ENCODE assay signal across 8 mouse cellular contexts in genomic region chr2:48813371-48814222, GRCm38 (mm10). TPM values are rescaled to one million over a fixed set of nuclear protein-coding genes. Genes with fewer than 3 reads are reported as not detected.
DNase-seq lines count a peak whose midpoint lies in the region; ATAC-seq and TF ChIP-seq lines count a peak whose summit lies in the region.

Acvr2a (plus strand) TSS chr2:48814109.

- ATAC-seq in embryonic facial prominence, embryonic 15.5 days (ENCODE audit: insufficient number of reproducible peaks, low FRiP score, low TSS enrichment, low read depth) = peak; percentile 89
- peak; percentile 93 for ATAC-seq in kidney, embryonic 15.5 days (replicated peaks; ENCODE audit: low FRiP score)
- ATAC-seq in limb, embryonic 15.5 days (ENCODE audit: insufficient number of reproducible peaks, low FRiP score, low TSS enrichment, low read depth) = peak; percentile 87
- peak; percentile 94 for ATAC-seq in midbrain, postnatal 0 days (ENCODE audit: low FRiP score)

- under 1% methylated on average over 87 of the region's 105 CpGs for WGBS in bone marrow, adult 2 months
- under 1% methylated on average over 100 of the region's 105 CpGs for WGBS in embryonic facial prominence, embryonic 15.5 days
- under 1% methylated on average over 99 of the region's 105 CpGs for WGBS in heart, embryonic 10.5 days
- WGBS in kidney, embryonic 15.5 days = under 1% methylated on average over 104 of the region's 105 CpGs
- under 1% methylated on average over 79 of the region's 105 CpGs for WGBS in limb, embryonic 15.5 days
- WGBS in midbrain, postnatal 0 days = under 1% methylated on average over 64 of the region's 105 CpGs

- no peaks in the 10 kb centered on the region for H3K36me3 ChIP-seq in embryonic facial prominence, embryonic 15.5 days
- H3K36me3 ChIP-seq in heart, embryonic 10.5 days = no peaks in the 10 kb centered on the region
- H3K36me3 ChIP-seq in kidney, embryonic 15.5 days = no peaks in the 10 kb centered on the region
- H3K36me3 ChIP-seq in limb, embryonic 15.5 days = no peaks in the 10 kb centered on the region
- H3K36me3 ChIP-seq in midbrain, postnatal 0 days (ENCODE audit: insufficient read depth, low read length) = no peaks in the 10 kb centered on the region

- peak within 1 kb of the TSS; percentile 86 for H3K4me3 ChIP-seq in bone marrow, adult 2 months (replicated peaks; ENCODE audit: control insufficient read depth, low read depth, low read length)
- peak within 1 kb of the TSS; percentile 76 for H3K4me3 ChIP-seq in embryonic facial prominence, embryonic 15.5 days (replicated peaks)
- peak within 1 kb of the TSS; percentile 86 for H3K4me3 ChIP-seq in heart, embryonic 10.5 days
- H3K4me3 ChIP-seq in kidney, embryonic 15.5 days (replicated peaks) = peak within 1 kb of the TSS; percentile 90
- H3K4me3 ChIP-seq in limb, embryonic 15.5 days = peak within 1 kb of the TSS; percentile 90
- H3K4me3 ChIP-seq in midbrain, postnatal 0 days (ENCODE audit: low read depth, low read length) = peak within 1 kb of the TSS; percentile 88

- TF ChIP-seq CTCF in bone marrow, adult 2 months (IDR thresholded peaks at IDR 0.05; ENCODE audit: control insufficient read depth, insufficient read depth, low read length) = no peak
- TF ChIP-seq CTCF in midbrain, postnatal 0 days (IDR thresholded peaks at IDR 0.05) = peak; percentile 14

- H3K4me1 ChIP-seq in bone marrow, adult 2 months (ENCODE audit: control insufficient read depth, insufficient read depth, low read length) = no peaks in the 10 kb centered on the region; the same call in 1 of the 2 replicates
- H3K4me1 ChIP-seq in embryonic facial prominence, embryonic 15.5 days = peaks cover 13% of the 10 kb centered on the region; the same call in 1 of the 2 replicates
- H3K4me1 ChIP-seq in heart, embryonic 10.5 days = peaks cover 8% of the 10 kb centered on the region; the same call in 1 of the 2 replicates
- H3K4me1 ChIP-seq in kidney, embryonic 15.5 days = peaks cover 14% of the 10 kb centered on the region
- H3K4me1 ChIP-seq in limb, embryonic 15.5 days = no peaks in the 10 kb centered on the region; the same call in 1 of the 2 replicates
- H3K4me1 ChIP-seq in midbrain, postnatal 0 days (ENCODE audit: insufficient read depth, low read length) = peaks cover 6% of the 10 kb centered on the region; the same call in 1 of the 2 replicates

- H3K4me2 ChIP-seq in embryonic facial prominence, embryonic 15.5 days (replicated peaks) = peak within 1 kb of the TSS; percentile 70
- peak within 1 kb of the TSS; percentile 78 for H3K4me2 ChIP-seq in kidney, embryonic 15.5 days
- H3K4me2 ChIP-seq in limb, embryonic 15.5 days = peak within 1 kb of the TSS; percentile 59
- H3K4me2 ChIP-seq in midbrain, postnatal 0 days (ENCODE audit: low read depth, low read length, poor library complexity, severe bottlenecking) = peak within 1 kb of the TSS; percentile 76

- H3K27ac ChIP-seq in bone marrow, adult 2 months (ENCODE audit: control insufficient read depth, insufficient read depth, low read depth, low read length, poor library complexity) = peak within 1 kb of the TSS; percentile 77; the same call in 1 of the 2 replicates
- H3K27ac ChIP-seq in embryonic facial prominence, embryonic 15.5 days (replicated peaks) = peak within 1 kb of the TSS; percentile 95
- peak within 1 kb of the TSS; percentile 96 for H3K27ac ChIP-seq in heart, embryonic 10.5 days
- peak within 1 kb of the TSS; percentile 97 for H3K27ac ChIP-seq in kidney, embryonic 15.5 days
- peak within 1 kb of the TSS; percentile 98 for H3K27ac ChIP-seq in limb, embryonic 15.5 days
- peak within 1 kb of the TSS; percentile 98 for H3K27ac ChIP-seq in midbrain, postnatal 0 days (ENCODE audit: low read depth, low read length)

- H3K9ac ChIP-seq in embryonic facial prominence, embryonic 15.5 days = peak within 1 kb of the TSS; percentile 87
- peak within 1 kb of the TSS; percentile 88 for H3K9ac ChIP-seq in kidney, embryonic 15.5 days
- H3K9ac ChIP-seq in limb, embryonic 15.5 days = peak within 1 kb of the TSS; percentile 92
- peak within 1 kb of the TSS; percentile 83 for H3K9ac ChIP-seq in midbrain, postnatal 0 days (replicated peaks; ENCODE audit: low read length, poor library complexity, severe bottlenecking)

- H3K27me3 ChIP-seq in embryonic facial prominence, embryonic 15.5 days = no peaks in the 10 kb centered on the region
- H3K27me3 ChIP-seq in heart, embryonic 10.5 days (ENCODE audit: insufficient read depth, poor library complexity, severe bottlenecking) = no peaks in the 10 kb centered on the region
- H3K27me3 ChIP-seq in kidney, embryonic 15.5 days = no peaks in the 10 kb centered on the region
- H3K27me3 ChIP-seq in limb, embryonic 15.5 days = no peaks in the 10 kb centered on the region
- no peaks in the 10 kb centered on the region for H3K27me3 ChIP-seq in midbrain, postnatal 0 days (ENCODE audit: insufficient read depth, low read length)

- TF ChIP-seq POLR2A in bone marrow, adult 2 months (IDR thresholded peaks at IDR 0.05; ENCODE audit: borderline replicate concordance, control insufficient read depth, low read depth, low read length) = peak; percentile 6; the same call in 1 of the 2 replicates

- peak; percentile 83 for DNase-seq in A20 (ENCODE audit: low read depth, low spot score)
- DNase-seq in heart, embryonic 10.5 days (ENCODE audit: low spot score) = peak; percentile 91
- DNase-seq in midbrain, postnatal 0 days (ENCODE audit: low spot score) = peak; percentile 95
- DNase-seq in spleen, postnatal 10 days (ENCODE audit: low spot score in 2 of 2) = peak; percentile 63 to 82

- no peaks in the 10 kb centered on the region for H3K9me3 ChIP-seq in embryonic facial prominence, embryonic 15.5 days (replicated peaks)
- H3K9me3 ChIP-seq in heart, embryonic 10.5 days = no peaks in the 10 kb centered on the region
- H3K9me3 ChIP-seq in kidney, embryonic 15.5 days (replicated peaks) = no peaks in the 10 kb centered on the region
- no peaks in the 10 kb centered on the region for H3K9me3 ChIP-seq in limb, embryonic 15.5 days
- H3K9me3 ChIP-seq in midbrain, postnatal 0 days (ENCODE audit: low read length) = no peaks in the 10 kb centered on the region

RNA-seq across cellular contexts. Expression of gene Acvr2a, which starts in this region (rescaled TPM):
- polyA plus RNA-seq in bone marrow, adult 2 months (2011; ENCODE audit: insufficient read depth, insufficient read length, low replicate concordance, missing spikeins) = 0.50 and 2.0 TPM in 2 replicates
- 17.3 and 18.1 TPM in 2 replicates for polyA plus RNA-seq in embryonic facial prominence, embryonic 15.5 days (2015; fragmentation: Nextera tagmentation; extraction: Ambion mirVana)
- polyA plus RNA-seq in heart, embryonic 10.5 days (2016; fragmentation: Nextera tagmentation; extraction: Ambion mirVana) = 13.3 and 14.8 TPM in 2 replicates
- polyA plus RNA-seq in kidney, embryonic 15.5 days (2015; fragmentation: Nextera tagmentation; extraction: Ambion mirVana) = 13.3 and 14.0 TPM in 2 replicates
- polyA plus RNA-seq in limb, embryonic 15.5 days (2015; fragmentation: Nextera tagmentation; extraction: Ambion mirVana) = 19.0 and 19.5 TPM in 2 replicates
- total RNA-seq in midbrain, postnatal 0 days (2014; rRNA removed) = 69.8 and 92.2 TPM in 2 replicates
- 28.9 and 30.3 TPM in 2 replicates for polyA plus RNA-seq in midbrain, postnatal 0 days (2015; fragmentation: Nextera tagmentation; extraction: Ambion mirVana)

Comparison
In these comparisons a context has a peak if more than half of its experiments do, and no peak if none do; other contexts are left out.
1. Peak in every context shown above with its lines: DNase-seq, ATAC-seq, H3K4me3 ChIP-seq and H3K27ac ChIP-seq.